Mouse (Mus musculus) C2C12 (cell line): ENCODE results near the gene Tmem40.

Source experiments
- CEBPB ChIP-seq: IDR thresholded peaks from one replicate; pipeline ENCODE4 v1.6.1; 2011; ENCODE audit warnings: low read depth, mild to moderate bottlenecking, control low read depth, moderate library complexity
- CTCF ChIP-seq: IDR thresholded peaks from one replicate; pipeline ENCODE4 v1.5.1; 2011; ENCODE audit not compliant: control insufficient read depth, insufficient read depth, insufficient read length
- MYOG ChIP-seq: IDR thresholded peaks from one replicate; pipeline ENCODE4 v1.6.1; 2011; ENCODE audit not compliant: control insufficient read depth, insufficient read length; ENCODE audit errors: extremely low read depth

DNA sequence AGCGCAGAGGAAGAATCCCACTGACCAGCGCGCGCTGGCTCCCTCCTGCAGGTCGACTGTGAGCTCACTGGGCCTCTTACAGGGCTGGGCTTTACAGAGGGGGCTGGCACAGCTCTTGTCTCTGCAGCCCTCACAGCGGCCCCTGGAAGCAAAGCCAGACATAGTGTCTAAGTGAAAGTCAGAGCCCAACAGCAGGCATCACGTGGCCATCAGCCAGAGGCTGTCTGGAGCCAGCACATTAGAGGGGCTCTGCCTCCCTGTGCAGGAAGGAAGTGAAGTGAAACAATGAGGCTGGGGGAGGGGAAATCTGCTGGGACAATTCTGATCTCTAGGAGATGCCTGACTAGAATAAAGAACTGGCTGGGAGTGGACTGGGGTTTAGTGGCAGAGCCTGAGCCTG, 2.0 kb upstream of the Tmem40 start:
- TF ChIP-seq CTCF, result no peak
- TF ChIP-seq CEBPB, result no peak
- TF ChIP-seq MYOG, result no peak
